Mouse (Mus musculus): ENCODE data around the gene Aspscr1. TPM values are rescaled to one million over a fixed set of nuclear protein-coding genes. Genes with fewer than 3 reads are reported as not detected.

The Aspscr1 gene
- total and polyA plus RNA-seq, 3 experiments, result 35.2 to 38.6 (median 38.3) TPM

GRCm38 (mm10) chr11:120630401-120630871, 42.3 kb upstream of the Aspscr1 start:
- Histone ChIP-seq H3K27ac (peak overlapping the region; percentile 69), H3K4me3 (0 out of 2 replicates have a peak overlapping the region, but pooled peaks have one; percentile 3), H3K9ac (ENCODE audit: low read depth, low read length) (peak overlapping the region; percentile 7), H3K4me1 (ENCODE audit: control insufficient read depth, insufficient read depth, low read length) (peaks cover 23% of the 10 kb centered on the region), H3K79me2 (replicated peaks; ENCODE audit: control insufficient read depth, insufficient read depth, low read length) (peaks cover 5% of the 10 kb centered on the region; the same call in 1 of the 2 replicates), H3K27me3 (ENCODE audit: control insufficient read depth, insufficient read depth, low read length) (no peaks in the 10 kb centered on the region), H3K36me3 (ENCODE audit: control insufficient read depth, insufficient read depth, low read length) (no peaks in the 10 kb centered on the region)
- TF ChIP-seq POLR2A (IDR thresholded peaks at IDR 0.05; ENCODE audit: insufficient read depth, low read depth, low read length), result no peak
- TF ChIP-seq EP300 (IDR thresholded peaks at IDR 0.05; ENCODE audit: insufficient read depth, low read depth, low read length), result no peak
- TF ChIP-seq CTCF (IDR thresholded peaks at IDR 0.05), result no peak
- peak; percentile 56 to 60 for DNase-seq
- intact Hi-C loops (cut with DNase I), result loop anchor here (5.0 kb wide), 1 partner anchor 42 kb away; the partner anchor contains the start of gene Aspscr1
- WGBS, result 19% methylated on average over 5 of the region's 5 CpGs

- H3K4me3 ChIP-seq, result no peak overlapping the region
- 25% methylated on average over 7 of the region's 7 CpGs for WGBS
- no peak for DNase-seq
These were observed 41.7 kb upstream of the Aspscr1 start for GRCm38 (mm10) chr11:120630881-120631725.

DNA sequence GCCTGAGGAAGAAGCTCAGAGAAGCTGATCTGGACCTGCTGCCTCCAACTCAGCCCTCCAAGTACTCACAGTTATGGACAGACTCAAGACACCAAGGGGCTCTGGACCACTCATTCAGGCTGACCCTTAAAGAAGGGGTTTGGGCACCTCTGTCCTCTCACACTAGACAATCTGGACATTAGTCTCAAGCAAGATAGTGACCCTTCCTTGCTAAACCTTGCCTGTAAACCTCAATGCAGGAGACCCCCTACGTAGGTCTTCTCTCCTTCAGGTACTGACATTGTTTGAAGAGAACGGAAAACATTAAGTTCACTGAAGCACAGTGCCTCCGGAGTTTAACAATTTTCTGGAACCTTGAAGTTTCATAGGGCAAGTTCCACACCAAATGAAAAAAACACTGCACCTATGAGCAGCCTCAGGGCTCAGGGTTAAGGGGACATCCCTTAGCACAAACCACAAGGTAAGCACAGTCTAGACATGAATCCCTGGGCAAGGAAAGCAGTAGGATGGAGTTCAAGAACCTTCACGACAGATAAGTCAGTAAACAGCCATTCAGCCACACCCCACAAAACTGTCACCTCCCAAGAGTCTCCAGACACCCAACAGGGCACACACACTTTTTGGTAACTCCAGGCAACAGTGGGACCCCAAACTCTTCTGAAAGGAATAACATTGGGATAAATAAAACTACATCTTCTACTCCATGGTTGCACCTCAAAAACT, 40.9 kb upstream of the Aspscr1 start:
- Histone ChIP-seq H3K79me2 (replicated peaks; ENCODE audit: control insufficient read depth, insufficient read depth, low read length) (0 out of 2 replicates have a peak, but pooled peaks cover 2% of the 10 kb centered on the region), H3K9ac (ENCODE audit: low read depth, low read length) (peak overlapping the region; percentile 85), H3K27ac (peak overlapping the region; percentile 95), H3K4me1 (ENCODE audit: control insufficient read depth, insufficient read depth, low read length) (peaks cover 22% of the 10 kb centered on the region), H3K36me3 (ENCODE audit: control insufficient read depth, insufficient read depth, low read length) (no peaks in the 10 kb centered on the region), H3K4me3 (peak overlapping the region; percentile 89), H3K27me3 (ENCODE audit: control insufficient read depth, insufficient read depth, low read length) (no peaks in the 10 kb centered on the region)
- peak in 1 of 2 experiments; percentile 2 for DNase-seq
- WGBS, result 63% methylated on average over 4 of the region's 4 CpGs
- TF ChIP-seq CTCF (IDR thresholded peaks at IDR 0.05), result no peak
- TF ChIP-seq EP300 (IDR thresholded peaks at IDR 0.05; ENCODE audit: insufficient read depth, low read depth, low read length), result no peak
- TF ChIP-seq POLR2A (IDR thresholded peaks at IDR 0.05; ENCODE audit: insufficient read depth, low read depth, low read length), result no peak
- intact Hi-C loops (cut with DNase I), result loop anchor here (5.0 kb wide), 1 partner anchor 40 kb away; the partner anchor contains the start of gene Aspscr1

More at GRCm38 (mm10) chr11:120630881-120631725, 41.7 kb upstream of the Aspscr1 start:
- Histone ChIP-seq H3K27ac (peak overlapping the region; percentile 69), H3K27me3 (ENCODE audit: control insufficient read depth, insufficient read depth, low read length) (no peaks in the 10 kb centered on the region), H3K79me2 (replicated peaks; ENCODE audit: control insufficient read depth, insufficient read depth, low read length) (peaks cover 4% of the 10 kb centered on the region; the same call in 1 of the 2 replicates), H3K4me1 (ENCODE audit: control insufficient read depth, insufficient read depth, low read length) (peaks cover 22% of the 10 kb centered on the region), H3K36me3 (ENCODE audit: control insufficient read depth, insufficient read depth, low read length) (no peaks in the 10 kb centered on the region), H3K9ac (ENCODE audit: low read depth, low read length) (0 out of 2 replicates have a peak overlapping the region, but pooled peaks have one; percentile 5)
- TF ChIP-seq CTCF (IDR thresholded peaks at IDR 0.05) (no peak), EP300 (IDR thresholded peaks at IDR 0.05; ENCODE audit: insufficient read depth, low read depth, low read length) (no peak), POLR2A (IDR thresholded peaks at IDR 0.05; ENCODE audit: insufficient read depth, low read depth, low read length) (no peak)
- intact Hi-C loops (cut with DNase I), result loop anchor here (5.0 kb wide), 1 partner anchor 41 kb away; the partner anchor contains the start of gene Aspscr1

DNA sequence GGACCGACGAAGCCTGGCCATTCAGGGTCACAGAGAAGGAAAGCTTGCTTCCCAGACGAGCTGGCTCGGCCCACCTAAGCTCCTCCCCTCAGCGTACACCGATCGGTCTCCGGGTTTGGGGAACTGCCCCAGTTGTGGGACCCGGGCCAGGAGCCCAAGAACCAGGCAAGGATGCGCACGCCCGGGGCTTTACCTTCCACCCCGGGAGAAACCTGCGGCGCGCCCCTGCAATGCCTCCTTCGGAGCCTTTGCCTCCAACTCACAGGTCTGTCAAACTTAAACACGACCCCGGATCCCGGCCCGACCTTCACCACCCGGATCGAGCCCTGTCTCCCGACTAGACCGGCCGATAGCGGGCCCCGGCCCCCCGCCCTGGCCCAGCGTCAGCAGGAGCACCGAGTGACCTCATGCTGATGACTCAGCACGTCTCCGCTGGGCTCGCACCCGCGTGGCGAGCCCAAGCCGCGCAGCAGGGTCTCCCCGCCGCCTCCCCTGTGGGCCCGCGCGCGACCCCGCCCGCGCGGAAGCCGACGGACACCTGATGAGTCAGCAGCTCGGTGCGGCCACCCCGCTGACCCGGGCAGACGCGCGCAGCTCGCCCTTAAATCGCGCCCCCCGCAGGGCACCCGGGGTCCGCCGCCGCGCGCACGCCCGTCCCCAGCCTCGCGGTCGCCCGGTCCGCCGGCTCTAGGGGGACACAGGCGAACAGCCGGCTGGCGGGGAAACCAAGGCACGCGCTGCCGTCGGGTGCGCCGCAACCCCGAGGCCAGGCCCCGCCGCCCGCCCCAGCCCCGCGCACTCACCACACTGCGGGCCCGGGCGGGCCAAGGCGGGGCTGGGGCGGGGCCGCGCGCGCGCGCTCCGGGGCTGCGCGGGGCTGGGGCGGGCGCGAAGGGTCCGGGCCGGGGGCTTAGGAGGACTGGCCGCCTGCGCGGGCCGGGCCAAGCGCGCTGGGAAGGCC, 39.9 kb upstream of the Aspscr1 start:
- Histone ChIP-seq H3K4me1 (ENCODE audit: control insufficient read depth, insufficient read depth, low read length) (peaks cover 22% of the 10 kb centered on the region), H3K27ac (peak overlapping the region; percentile 95), H3K4me3 (peak overlapping the region; percentile 89), H3K27me3 (ENCODE audit: control insufficient read depth, insufficient read depth, low read length) (no peaks in the 10 kb centered on the region), H3K79me2 (replicated peaks; ENCODE audit: control insufficient read depth, insufficient read depth, low read length) (0 out of 2 replicates have a peak, but pooled peaks cover 2% of the 10 kb centered on the region), H3K36me3 (ENCODE audit: control insufficient read depth, insufficient read depth, low read length) (no peaks in the 10 kb centered on the region), H3K9ac (ENCODE audit: low read depth, low read length) (peak overlapping the region; percentile 85)
- intact Hi-C loops (cut with DNase I), result loop anchor here (5.0 kb wide), 1 partner anchor 39 kb away; the partner anchor contains the start of gene Aspscr1
- peak; percentile 81 to 86 for DNase-seq
- no peak for TF ChIP-seq POLR2A (IDR thresholded peaks at IDR 0.05; ENCODE audit: insufficient read depth, low read depth, low read length)
- TF ChIP-seq CTCF (IDR thresholded peaks at IDR 0.05), result peak; percentile 30; the same call in 1 of the 2 replicates
- under 1% methylated on average over 115 of the region's 116 CpGs for WGBS
